Mouse (Mus musculus) CH12.LX (cell line): ENCODE measurements around the gene B4galt3. TPM values are rescaled to one million over a fixed set of nuclear protein-coding genes. Genes with fewer than 3 reads are reported as not detected.
A peak's percentile ranks its signal among the peaks of the same experiment; 100 is the strongest.

Experiments used
- DNase-seq: peaks from one replicate; pipeline ENCODE4 v3.0.0-alpha.2; 2013; ENCODE audit errors: extremely low read depth
- H3K27ac ChIP-seq: 2 replicates; pipeline ENCODE4 v1.5.1; 2012; ENCODE audit warnings: low read depth, mild to moderate bottlenecking, control low read depth, moderate library complexity; ENCODE audit not compliant: insufficient read depth
- H3K27me3 ChIP-seq: replicated peaks from 2 replicates; pipeline ENCODE3; 2012; ENCODE audit warnings: inconsistent platforms
- H3K36me3 ChIP-seq, 2 experiments: replicated peaks in 1 of 2; 2 replicates each; pipeline versions ENCODE3 to v1.6.1; 2012; ENCODE audit warnings: inconsistent platforms in 1 of 2, low read length in 1 of 2, mild to moderate bottlenecking in 1 of 2, mixed read lengths in 1 of 2, moderate library complexity in 1 of 2; ENCODE audit not compliant: control insufficient read depth in 1 of 2, insufficient read depth in 1 of 2
- H3K4me1 ChIP-seq, 2 experiments: 2 replicates each; pipeline ENCODE4 v1.6.1; 2012; ENCODE audit warnings: inconsistent platforms in 1 of 2, moderate library complexity in 1 of 2; ENCODE audit not compliant: insufficient read depth in 2 of 2, control insufficient read depth in 1 of 2
- H3K4me2 ChIP-seq: 2 replicates; pipeline ENCODE4 v1.6.1; 2012; ENCODE audit warnings: low read depth, mild to moderate bottlenecking, control low read depth; ENCODE audit not compliant: poor library complexity, insufficient read depth, severe bottlenecking
- H3K4me3 ChIP-seq, 3 experiments: fragments of 150-350 bp in 1 of 3; sonication (generic) in 1 of 3; replicated peaks in 1 of 3; 2 replicates each; pipeline versions ENCODE3 to v1.5.1; 2011 to 2012; ENCODE audit warnings: low read depth in 2 of 3, low read length in 2 of 3, mild to moderate bottlenecking in 2 of 3, moderate library complexity in 2 of 3, control low read depth in 1 of 3, improper control_type of control experiment in 1 of 3, inconsistent platforms in 1 of 3, mixed read lengths in 1 of 3; ENCODE audit not compliant: poor library complexity in 1 of 3
- H3K79me2 ChIP-seq: replicated peaks from 2 replicates; pipeline ENCODE4 v1.6.1; 2012; ENCODE audit warnings: mild to moderate bottlenecking, moderate library complexity; ENCODE audit not compliant: control insufficient read depth, poor library complexity, insufficient read depth, severe bottlenecking; ENCODE audit errors: extremely low read depth
- H3K9ac ChIP-seq: 2 replicates; pipeline ENCODE4 v1.6.1; 2012; ENCODE audit warnings: low read depth, mild to moderate bottlenecking, control low read depth, moderate library complexity; ENCODE audit not compliant: insufficient read depth
- H3K9me3 ChIP-seq: replicated peaks from 2 replicates; pipeline ENCODE3; 2012; ENCODE audit warnings: low read length, inconsistent platforms, mixed read lengths
- CTCF ChIP-seq, 2 experiments: IDR thresholded peaks in 1 of 2; conservative IDR thresholded peaks in 1 of 2; 2 replicates each; pipeline ENCODE4 v1.5.1; 2011 to 2012; ENCODE audit warnings: low read depth in 2 of 2, low read length in 2 of 2, improper control_type of control experiment in 1 of 2, inconsistent platforms in 1 of 2, mild to moderate bottlenecking in 1 of 2, moderate library complexity in 1 of 2
- E2F4 ChIP-seq: IDR thresholded peaks from 2 replicates; pipeline ENCODE4 v1.6.1; 2011; ENCODE audit warnings: low read depth, low read length, improper control_type of control experiment; ENCODE audit not compliant: insufficient replicate concordance
- ELF1 ChIP-seq: IDR thresholded peaks from 2 replicates; pipeline ENCODE4 v1.6.1; 2014; ENCODE audit warnings: low read depth, mild to moderate bottlenecking, inconsistent platforms, low read length, improper control_type of control experiment
- EP300 ChIP-seq: IDR thresholded peaks from 2 replicates; pipeline ENCODE4 v1.6.1; 2011; ENCODE audit warnings: low read length, improper control_type of control experiment
- KAT2A ChIP-seq: IDR thresholded peaks from 2 replicates; pipeline ENCODE4 v1.6.1; 2012; ENCODE audit warnings: low read length, improper control_type of control experiment, inconsistent platforms; ENCODE audit not compliant: insufficient replicate concordance
- MAX ChIP-seq: IDR thresholded peaks from 2 replicates; pipeline ENCODE4 v1.6.1; 2011; ENCODE audit warnings: low read length, improper control_type of control experiment
- MAZ ChIP-seq: IDR thresholded peaks from 2 replicates; pipeline ENCODE4 v1.6.1; 2012; ENCODE audit warnings: low read depth, mild to moderate bottlenecking, inconsistent platforms, low read length, improper control_type of control experiment, moderate library complexity
- MXI1 ChIP-seq: IDR thresholded peaks from 2 replicates; pipeline ENCODE4 v1.6.1; 2011; ENCODE audit warnings: mild to moderate bottlenecking, low read depth, low read length, improper control_type of control experiment
- MYC ChIP-seq: IDR thresholded peaks from 2 replicates; pipeline ENCODE4 v1.6.1; 2011; ENCODE audit warnings: low read depth, mild to moderate bottlenecking, improper control_type of control experiment, low read length
- RAD21 ChIP-seq: IDR thresholded peaks from 2 replicates; pipeline ENCODE4 v1.6.1; 2011; ENCODE audit warnings: low read depth, mild to moderate bottlenecking, low read length, improper control_type of control experiment, moderate library complexity
- SMC3 ChIP-seq: IDR thresholded peaks from 2 replicates; pipeline ENCODE4 v1.6.1; 2011; ENCODE audit warnings: low read depth, low read length, improper control_type of control experiment
- ZMIZ1 ChIP-seq: IDR thresholded peaks from 2 replicates; pipeline ENCODE4 v1.6.1; 2012; ENCODE audit warnings: low read depth, mild to moderate bottlenecking, inconsistent platforms, low read length, improper control_type of control experiment
- ZNF384 ChIP-seq: IDR thresholded peaks from 2 replicates; pipeline ENCODE4 v1.6.1; 2012; ENCODE audit warnings: low read depth, low read length, improper control_type of control experiment, inconsistent platforms
- dilution Hi-C: fragments of 300-500 bp; cut with MboI; formaldehyde crosslinking; loops from 2 replicates; pipeline ENCODE4 v1.14.3; 2020; ENCODE audit warnings: low sequenced_read_pairs; ENCODE audit not compliant: extremely low pct_unique_long_range_greater_than_20kb, extremely low pct_ligation_motif_present
- in situ Hi-C: fragments of 300-500 bp; cut with MboI; formaldehyde crosslinking; loops from 3 replicates; pipeline ENCODE4 v1.14.3; 2019; ENCODE audit warnings: low sequenced_read_pairs, low pct_ligation_motif_present, low pct_unique_long_range_greater_than_20kb, mixed read lengths
- polyA plus RNA-seq: library from polyadenylated mRNA; unstranded; fragments of >175 nt; gene quantifications from 2 replicates; pipeline ENCODE4 v1.2.1, GENCODE M21; 2012; ENCODE audit warnings: low read depth; ENCODE audit not compliant: insufficient read length
- total RNA-seq, 2 experiments: library from RNA; depleted of rRNA; stranded (reverse); fragments of 300-350 nt in 1 of 2; fragments of >200 nt in 1 of 2; gene quantifications; 2 replicates each; pipeline ENCODE4 v1.2.3; 2012 to 2014

The B4galt3 gene
- total and polyA plus RNA-seq, 3 experiments, result 19.3 to 27.8 (median 23.1) TPM

- peaks cover 0 to 18% of the 10 kb centered on the region in 2 experiments; a peak in 2 of 4 replicates for H3K4me1 ChIP-seq
- no peak overlapping the region for H3K9ac ChIP-seq
- TF ChIP-seq RAD21 (peak; percentile 80), SMC3 (peak; percentile 87), EP300 (no peak), CTCF (conservative IDR thresholded peaks at IDR 0.05 in 1 of 2, IDR thresholded peaks at IDR 0.05 in 1 of 2; ENCODE audit: low read depth in 2 of 2, low read length in 2 of 2) (peak; percentile 53 to 87; a peak in 3 of 4 replicates), E2F4 (no peak)
- H3K27ac ChIP-seq, result no peak overlapping the region
- DNase-seq, result peak; percentile 65
- no peak overlapping the region for H3K4me2 ChIP-seq
- no peaks in the 10 kb centered on the region for H3K9me3 ChIP-seq
- no peaks in the 10 kb centered on the region for H3K79me2 ChIP-seq
- dilution Hi-C loops (no loop called here), in situ Hi-C loops (no loop called here)
- no peaks in the 10 kb centered on the region for H3K27me3 ChIP-seq
- H3K36me3 ChIP-seq, result peaks cover 86 to 94% of the 10 kb centered on the region in 2 experiments
- no peak overlapping the region for H3K4me3 ChIP-seq
Observed at GRCm38 (mm10) chr1:171238463-171238862, 31.7 kb upstream of the B4galt3 start.

- dilution Hi-C loops, result no loop called here
- H3K9ac ChIP-seq, result no peak overlapping the region
- in situ Hi-C loops, result no loop called here
- no peak overlapping the region for H3K27ac ChIP-seq
- TF ChIP-seq CTCF (conservative IDR thresholded peaks at IDR 0.05 in 1 of 2, IDR thresholded peaks at IDR 0.05 in 1 of 2; ENCODE audit: low read depth in 2 of 2, low read length in 2 of 2) (no peak), MAZ (no peak), ZMIZ1 (no peak), KAT2A (no peak), ELF1 (no peak), MXI1 (no peak), ZNF384 (no peak), MAX (no peak), EP300 (no peak), RAD21 (no peak), MYC (no peak)
- H3K36me3 ChIP-seq, result peaks cover 84 to 96% of the 10 kb centered on the region in 2 experiments
- 0 out of 2 replicates have a peak, but pooled peaks cover 4% of the 10 kb centered on the region for H3K79me2 ChIP-seq
- no peak for DNase-seq
- H3K4me3 ChIP-seq, result no peak overlapping the region
- H3K4me1 ChIP-seq, result peaks cover 0 to 9% of the 10 kb centered on the region in 2 experiments; a peak in 2 of 4 replicates
- no peak overlapping the region for H3K4me2 ChIP-seq
- no peaks in the 10 kb centered on the region for H3K27me3 ChIP-seq
- no peaks in the 10 kb centered on the region for H3K9me3 ChIP-seq
Observed at GRCm38 (mm10) chr1:171239992-171240744, 30.0 kb upstream of the B4galt3 start.
